Mouse (Mus musculus) urinary bladder, postnatal 25 days (tissue): Measurements from ENCODE around the gene Nt5c2.

Experiments used
- DNase-seq: peaks from one replicate; pipeline ENCODE4 v3.0.0; 2022; ENCODE audit warnings: low spot score

Nt5c2 gene

DNA sequence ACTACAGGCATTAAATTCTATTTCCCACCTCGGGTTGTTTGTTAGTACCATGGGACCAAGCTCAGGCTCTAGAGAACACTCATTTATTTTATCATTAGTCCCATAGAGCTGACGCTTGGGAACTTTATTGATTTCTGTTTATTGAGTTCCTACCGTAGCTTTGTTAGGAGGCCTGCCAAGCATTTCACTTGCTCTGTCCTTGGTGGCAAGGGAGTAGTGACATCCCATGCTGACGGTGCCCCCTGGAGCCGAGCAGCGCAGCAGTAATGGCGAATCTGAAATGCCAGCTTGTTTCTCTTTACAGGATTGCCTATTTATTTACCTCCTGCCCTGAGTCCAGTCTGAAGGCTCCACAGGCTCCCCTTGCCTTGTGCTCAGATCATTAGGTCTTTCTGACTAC, 168.9 kb downstream of the Nt5c2 start:
- DNase-seq, result no peak

DNA sequence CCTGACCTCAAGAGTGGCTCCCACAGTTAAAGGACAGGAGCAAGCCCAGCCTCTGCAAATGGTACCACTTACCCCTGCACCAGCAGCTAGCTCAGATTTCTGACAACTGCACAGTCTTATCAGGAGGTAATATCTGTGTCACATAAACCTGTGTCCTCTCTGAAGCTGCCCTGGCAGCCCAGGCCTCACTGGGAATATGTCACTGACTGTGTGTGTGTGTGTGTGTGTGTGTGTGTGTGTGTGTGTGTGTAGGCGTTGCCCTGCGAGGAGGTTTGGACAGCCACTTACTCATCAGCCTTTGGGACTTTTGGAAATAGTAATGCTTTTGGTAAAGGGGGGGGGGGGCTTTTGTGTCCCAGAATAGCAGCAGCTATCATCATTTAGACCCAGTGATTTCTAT, 171.9 kb downstream of the Nt5c2 start:
- DNase-seq, result no peak

DNA sequence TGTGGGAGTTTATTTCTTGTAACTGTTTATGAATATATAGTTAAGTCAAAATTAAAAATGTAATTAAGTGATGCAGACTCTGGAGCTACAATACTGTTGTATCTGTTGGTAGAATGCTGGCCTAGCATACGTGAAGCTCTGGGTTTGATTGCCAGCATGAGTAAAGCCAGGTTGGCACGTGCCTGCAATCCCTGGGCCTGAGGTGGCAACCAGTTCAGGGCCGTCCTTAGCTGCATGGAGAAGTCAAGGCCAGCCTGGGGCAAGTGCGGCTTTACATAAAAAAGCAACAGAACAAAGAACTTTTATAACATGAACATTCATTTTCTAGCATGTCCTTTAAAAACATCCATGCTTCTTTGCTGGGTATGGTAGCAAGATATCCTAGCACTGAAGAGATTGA, 173.9 kb downstream of the Nt5c2 start:
- no peak for DNase-seq

DNA sequence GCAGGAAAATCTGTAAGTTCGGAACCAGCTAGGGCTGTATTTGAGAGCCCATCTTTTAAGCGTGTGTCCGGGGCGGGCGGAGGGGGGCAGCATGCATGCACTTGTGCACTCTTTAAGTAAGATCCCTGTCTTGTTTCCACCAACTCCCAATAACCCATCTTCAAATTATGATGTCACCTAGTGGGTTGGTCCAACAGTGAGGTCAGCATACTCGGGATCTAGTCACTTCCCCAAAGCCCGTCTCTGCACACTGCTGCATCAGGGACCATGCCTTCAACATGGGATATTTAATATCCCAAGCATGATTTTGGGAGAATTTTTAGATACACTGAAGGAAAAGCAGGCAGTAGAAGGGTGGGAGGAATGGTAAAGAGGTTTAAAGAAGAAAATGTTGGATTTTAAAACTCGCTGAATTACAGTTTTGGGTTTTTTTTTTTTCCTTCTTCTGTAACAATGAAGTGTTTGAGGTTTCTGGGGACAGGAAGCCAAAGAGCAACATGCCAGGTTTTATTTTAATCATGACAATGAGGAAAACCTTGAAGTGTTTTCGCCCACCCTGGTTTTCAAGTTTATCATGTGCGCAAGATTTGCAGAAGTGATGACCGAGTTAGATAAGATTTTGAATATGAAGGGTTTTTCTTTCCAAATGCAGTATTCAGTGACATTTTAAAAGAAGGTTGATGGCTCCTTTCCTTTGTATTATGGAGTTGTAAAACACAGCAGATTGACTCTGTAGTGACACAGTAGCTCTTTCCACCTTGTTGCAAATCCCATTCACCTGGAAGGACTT, 177.5 kb downstream of the Nt5c2 start:
- DNase-seq, result no peak

DNA sequence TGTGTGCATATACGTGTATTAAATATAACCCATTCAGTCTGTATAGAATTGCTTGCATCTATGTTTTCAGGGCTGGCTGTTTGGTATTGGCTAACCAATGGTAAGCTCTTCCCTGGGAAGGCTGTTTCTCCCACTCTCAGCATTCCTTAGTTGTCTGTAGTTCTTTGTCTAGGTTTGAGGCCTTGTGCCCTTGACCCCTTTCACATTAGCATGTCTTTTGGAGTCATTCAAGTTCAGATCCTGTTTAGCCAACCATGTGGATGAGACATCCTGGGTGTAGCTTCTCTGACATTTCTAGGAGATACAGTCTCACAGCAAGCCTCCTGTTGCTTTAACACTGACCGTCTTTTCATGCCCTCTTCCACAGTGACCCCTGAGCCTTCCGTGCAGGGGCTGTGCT, 178.9 kb downstream of the Nt5c2 start:
- no peak for DNase-seq

DNA sequence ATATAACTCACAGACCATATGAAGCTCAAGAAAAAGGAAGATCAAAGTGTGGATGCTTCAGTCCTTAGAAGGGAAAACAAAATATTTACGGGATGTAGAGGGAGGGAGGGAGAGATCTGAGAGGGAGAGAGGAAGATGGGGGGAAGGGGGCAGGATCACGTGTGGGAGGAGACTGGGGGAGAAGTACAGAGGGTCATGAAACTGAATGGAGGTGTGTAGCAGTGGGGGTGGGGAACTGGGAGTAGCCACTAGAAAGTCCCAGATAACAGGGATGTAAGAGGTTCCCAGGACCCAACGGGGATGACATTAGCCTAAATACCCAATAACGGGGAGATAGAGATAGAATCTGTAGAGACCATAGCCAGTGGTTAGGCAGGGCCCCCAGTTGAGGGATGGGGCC, 179.6 kb downstream of the Nt5c2 start:
- DNase-seq, result no peak

DNA sequence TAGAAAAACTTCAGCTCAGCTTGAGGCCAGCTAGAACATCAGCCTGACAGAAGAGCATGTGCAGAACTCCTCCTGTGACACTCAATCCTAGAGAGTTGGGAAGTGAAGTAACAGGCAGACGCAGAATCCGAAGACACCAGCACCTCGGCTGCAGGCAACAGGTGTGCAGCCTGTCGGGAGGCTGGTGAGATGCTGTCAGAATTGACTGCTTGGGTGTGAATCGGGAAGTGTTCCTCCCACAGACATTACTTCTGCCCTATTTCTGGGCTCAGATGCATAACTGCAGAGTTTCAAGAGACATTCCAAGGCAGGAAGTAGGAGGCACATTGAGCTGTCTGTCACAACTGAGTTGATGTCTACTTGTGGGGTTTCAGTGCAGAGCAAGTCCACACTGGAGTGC, 180.7 kb downstream of the Nt5c2 start:
- no peak for DNase-seq
